Mouse (Mus musculus): ENCODE results near the gene Crb2. TPM values are rescaled to one million over a fixed set of nuclear protein-coding genes. Genes with fewer than 3 reads are reported as not detected.
A peak's percentile ranks its signal among the peaks of the same experiment; 100 is the strongest.

Gene Crb2
- polyA plus RNA-seq, 1 experiment from 2014 or later: 30.4 TPM

DNA sequence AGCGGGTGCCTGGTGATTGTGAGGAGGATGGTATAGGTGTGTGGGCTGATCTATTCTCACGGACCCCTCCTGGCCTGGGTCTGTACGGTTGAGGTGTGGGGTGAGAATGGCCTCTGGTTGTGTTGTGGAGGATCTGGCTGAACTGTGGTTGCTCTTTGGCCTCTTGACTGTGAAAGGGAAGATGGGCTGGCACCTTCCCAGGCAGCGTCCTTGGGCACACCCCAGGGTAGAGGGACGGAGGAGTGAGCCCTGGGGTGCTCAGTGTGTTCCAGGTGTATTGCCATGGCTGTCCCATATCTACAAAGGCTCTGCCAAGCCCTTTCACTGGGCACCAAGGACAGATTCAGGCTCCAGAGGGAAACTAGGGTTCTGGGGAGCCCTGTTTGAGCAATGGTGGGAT lies 13.0 kb downstream of the Crb2 start:
- peaks cover 45% of the 10 kb centered on the region for H3K4me1 ChIP-seq
- no peak overlapping the region for H3K27ac ChIP-seq
- WGBS: 95% methylated on average over 5 of the region's 5 CpGs
- no peak overlapping the region for H3K4me3 ChIP-seq
- peaks cover 9% of the 10 kb centered on the region for H3K9me3 ChIP-seq
- H3K27me3 ChIP-seq (ENCODE audit: poor library complexity, severe bottlenecking): peaks cover 53% of the 10 kb centered on the region
- peaks cover 99% of the 10 kb centered on the region for H3K36me3 ChIP-seq (replicated peaks)
- DNase-seq (ENCODE audit: extremely low spot score, low spot score): no peak

GRCm38 (mm10) chr2:37789995-37790394 lies 13.9 kb downstream of the Crb2 start:
- DNase-seq (ENCODE audit: extremely low spot score, low spot score): no peak
- peaks cover 9% of the 10 kb centered on the region for H3K9me3 ChIP-seq
- H3K27me3 ChIP-seq (ENCODE audit: poor library complexity, severe bottlenecking): peaks cover 61% of the 10 kb centered on the region
- peaks cover 39% of the 10 kb centered on the region for H3K4me1 ChIP-seq
- no peak overlapping the region for H3K27ac ChIP-seq
- no peak overlapping the region for H3K4me3 ChIP-seq
- H3K36me3 ChIP-seq (replicated peaks): peaks cover 100% of the 10 kb centered on the region
- WGBS: 93% methylated on average over 10 of the region's 10 CpGs

GRCm38 (mm10) chr2:37790738-37791137 lies 14.7 kb downstream of the Crb2 start:
- 0 out of 2 replicates have a peak overlapping the region, but pooled peaks have one; percentile 4 for H3K27ac ChIP-seq
- H3K27me3 ChIP-seq (ENCODE audit: poor library complexity, severe bottlenecking): peaks cover 62% of the 10 kb centered on the region
- WGBS: 95% methylated on average over 14 of the region's 14 CpGs

GRCm38 (mm10) chr2:37791340-37791739 lies 15.3 kb downstream of the Crb2 start:
- Histone ChIP-seq H3K4me1 (peaks cover 42% of the 10 kb centered on the region), H3K27ac (no peak overlapping the region), H3K27me3 (ENCODE audit: poor library complexity, severe bottlenecking) (peaks cover 56% of the 10 kb centered on the region), H3K36me3 (replicated peaks) (peaks cover 100% of the 10 kb centered on the region), H3K9me3 (peaks cover 9% of the 10 kb centered on the region), H3K4me3 (no peak overlapping the region)
- WGBS: 89% methylated on average over 4 of the region's 4 CpGs
- DNase-seq (ENCODE audit: extremely low spot score, low spot score): no peak

More at GRCm38 (mm10) chr2:37790738-37791137, 14.7 kb downstream of the Crb2 start:
- peaks cover 100% of the 10 kb centered on the region for H3K36me3 ChIP-seq (replicated peaks)
- H3K9me3 ChIP-seq: peaks cover 9% of the 10 kb centered on the region
- no peak for DNase-seq (ENCODE audit: extremely low spot score, low spot score)
- H3K4me1 ChIP-seq: peaks cover 43% of the 10 kb centered on the region
- H3K4me3 ChIP-seq: no peak overlapping the region

DNA sequence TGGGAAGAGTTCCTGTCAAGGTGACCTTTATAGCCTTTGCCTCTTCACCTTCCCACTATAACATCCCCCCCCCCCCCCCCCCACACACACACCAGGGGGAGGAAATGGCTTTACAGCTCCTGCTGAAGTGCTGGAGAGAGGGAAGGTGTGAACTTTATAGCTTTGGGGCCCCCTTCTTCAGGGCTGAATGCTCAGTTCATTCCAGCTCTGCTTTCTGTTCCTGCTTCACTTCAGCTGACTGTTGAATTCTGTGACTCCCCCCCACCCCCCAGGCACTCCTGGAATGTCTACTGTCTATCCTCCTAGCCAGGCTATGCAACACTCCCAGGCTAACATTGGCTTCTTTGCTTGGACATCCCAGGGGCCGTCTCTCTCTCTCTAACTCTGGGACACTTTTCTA lies 20.0 kb downstream of the Crb2 start:
- no peak for DNase-seq (ENCODE audit: extremely low spot score, low spot score)
- peaks cover 9% of the 10 kb centered on the region for H3K9me3 ChIP-seq
- no peak overlapping the region for H3K4me3 ChIP-seq
- H3K36me3 ChIP-seq (replicated peaks): peaks cover 92% of the 10 kb centered on the region
- peaks cover 48% of the 10 kb centered on the region for H3K4me1 ChIP-seq
- peaks cover 43% of the 10 kb centered on the region for H3K27me3 ChIP-seq (ENCODE audit: poor library complexity, severe bottlenecking)
- WGBS: 62% methylated on average over 1 of the region's 1 CpGs
- no peak overlapping the region for H3K27ac ChIP-seq

DNA sequence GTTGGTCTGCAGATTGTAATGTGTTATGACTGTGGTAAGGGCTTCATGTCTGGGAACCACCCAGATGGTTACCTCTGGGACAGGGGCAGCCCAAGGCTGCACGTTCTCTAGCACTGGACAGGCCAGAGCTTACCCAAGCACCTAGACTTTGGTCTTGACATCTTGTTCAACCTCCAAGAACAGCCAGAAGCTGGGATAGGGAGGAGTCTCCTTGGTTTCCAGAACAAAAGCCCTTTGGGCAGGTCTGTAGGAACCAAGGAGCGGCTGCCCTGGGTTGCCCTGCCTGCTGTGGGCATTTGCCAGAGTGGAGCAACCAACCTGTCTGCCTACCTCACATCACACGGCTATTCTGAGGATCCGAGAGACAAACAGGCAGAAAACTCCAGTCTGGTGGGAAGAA lies 21.0 kb downstream of the Crb2 start:
- Histone ChIP-seq H3K9me3 (peaks cover 9% of the 10 kb centered on the region), H3K27me3 (ENCODE audit: poor library complexity, severe bottlenecking) (peaks cover 34% of the 10 kb centered on the region), H3K4me1 (peaks cover 55% of the 10 kb centered on the region), H3K36me3 (replicated peaks) (peaks cover 90% of the 10 kb centered on the region), H3K27ac (no peak overlapping the region), H3K4me3 (no peak overlapping the region)
- WGBS: 85% methylated on average over 4 of the region's 4 CpGs
- no peak for DNase-seq (ENCODE audit: extremely low spot score, low spot score)

DNA sequence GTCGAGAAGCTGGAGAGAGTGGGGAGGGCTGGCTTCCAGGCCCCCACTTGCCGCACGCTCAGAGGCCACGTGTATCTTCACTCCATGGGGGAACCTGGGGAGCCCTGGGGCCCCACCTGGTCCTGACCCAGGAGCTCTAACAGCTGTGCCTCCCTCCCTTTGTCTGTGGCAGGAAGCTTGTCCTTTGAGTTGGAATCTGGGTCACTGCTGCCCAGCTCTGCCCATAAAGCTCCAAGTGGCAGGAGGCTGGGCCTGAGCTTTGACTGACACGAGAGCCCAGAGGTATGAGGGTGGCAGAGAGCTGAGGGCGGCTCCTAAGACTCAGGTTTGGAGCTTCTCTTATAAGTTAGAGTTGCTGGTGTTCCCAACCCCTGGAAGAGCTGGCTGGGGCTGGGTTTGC lies 23.1 kb downstream of the Crb2 start:
- peaks cover 13% of the 10 kb centered on the region for H3K27me3 ChIP-seq (ENCODE audit: poor library complexity, severe bottlenecking)
- peak overlapping the region; percentile 73 for H3K27ac ChIP-seq
- peaks cover 71% of the 10 kb centered on the region for H3K36me3 ChIP-seq (replicated peaks)
- H3K4me1 ChIP-seq: peaks cover 53% of the 10 kb centered on the region
- H3K4me3 ChIP-seq: no peak overlapping the region
- WGBS: 72% methylated on average over 6 of the region's 6 CpGs
- no peak for DNase-seq (ENCODE audit: extremely low spot score, low spot score)
- H3K9me3 ChIP-seq: no peaks in the 10 kb centered on the region

- Histone ChIP-seq H3K9me3 (no peaks in the 10 kb centered on the region), H3K27ac (peak overlapping the region; percentile 68; the same call in 1 of the 2 replicates), H3K36me3 (replicated peaks) (peaks cover 56% of the 10 kb centered on the region), H3K4me3 (no peak overlapping the region), H3K4me1 (peaks cover 44% of the 10 kb centered on the region), H3K27me3 (ENCODE audit: poor library complexity, severe bottlenecking) (no peaks in the 10 kb centered on the region)
- DNase-seq (ENCODE audit: extremely low spot score, low spot score): no peak
- 90% methylated on average over 4 of the region's 4 CpGs for WGBS
Observed at GRCm38 (mm10) chr2:37801687-37802086, 25.6 kb downstream of the Crb2 start.

DNA sequence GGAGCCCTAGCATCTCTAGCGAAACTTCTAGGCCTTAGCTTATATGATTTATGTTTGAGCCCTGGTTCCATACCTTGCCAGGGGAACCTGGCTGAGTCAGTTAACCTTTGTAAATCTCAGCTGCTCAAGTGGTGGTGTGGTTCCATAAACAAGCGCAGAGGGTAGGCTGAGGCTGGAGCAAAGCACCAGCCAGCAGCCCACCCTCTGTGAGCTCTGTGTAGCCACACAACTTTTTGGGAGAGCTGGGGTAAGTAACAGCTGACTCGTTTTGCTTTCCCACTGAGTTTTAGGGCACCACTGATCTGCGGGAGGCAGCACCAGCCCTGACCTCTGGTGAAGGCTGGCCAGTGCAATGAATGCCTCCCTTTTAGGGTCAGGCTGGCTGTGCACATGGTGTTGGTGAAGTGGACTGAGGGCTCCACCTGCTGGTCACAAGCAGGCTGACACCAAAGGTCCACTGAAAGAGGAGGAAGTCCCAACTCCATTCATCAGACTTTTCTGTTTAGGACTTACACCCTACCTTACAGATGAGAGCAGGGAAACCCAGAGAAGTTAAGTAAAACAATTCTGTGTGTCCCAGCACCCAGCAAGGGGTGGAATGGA lies 26.7 kb downstream of the Crb2 start:
- DNase-seq (ENCODE audit: extremely low spot score, low spot score): peak; percentile 85
- Histone ChIP-seq H3K9me3 (no peaks in the 10 kb centered on the region), H3K27me3 (ENCODE audit: poor library complexity, severe bottlenecking) (no peaks in the 10 kb centered on the region), H3K4me1 (peaks cover 50% of the 10 kb centered on the region), H3K36me3 (replicated peaks) (peaks cover 46% of the 10 kb centered on the region), H3K4me3 (no peak overlapping the region), H3K27ac (peak overlapping the region; percentile 68)
- WGBS: 46% methylated on average over 4 of the region's 4 CpGs

GRCm38 (mm10) chr2:37811682-37812081 lies 35.6 kb downstream of the Crb2 start:
- Histone ChIP-seq H3K9me3 (no peaks in the 10 kb centered on the region), H3K4me1 (peaks cover 34% of the 10 kb centered on the region), H3K36me3 (replicated peaks) (peaks cover 32% of the 10 kb centered on the region), H3K4me3 (no peak overlapping the region), H3K27me3 (ENCODE audit: poor library complexity, severe bottlenecking) (peaks cover 6% of the 10 kb centered on the region), H3K27ac (peak overlapping the region; percentile 41; the same call in 1 of the 2 replicates)
- no peak for DNase-seq (ENCODE audit: extremely low spot score, low spot score)
- WGBS: 89% methylated on average over 2 of the region's 2 CpGs

GRCm38 (mm10) chr2:37812401-37812800 lies 36.4 kb downstream of the Crb2 start:
- Histone ChIP-seq H3K36me3 (replicated peaks) (peaks cover 33% of the 10 kb centered on the region), H3K4me1 (peaks cover 35% of the 10 kb centered on the region), H3K27ac (no peak overlapping the region), H3K27me3 (ENCODE audit: poor library complexity, severe bottlenecking) (peaks cover 13% of the 10 kb centered on the region), H3K4me3 (no peak overlapping the region), H3K9me3 (no peaks in the 10 kb centered on the region)
- WGBS: 92% methylated on average over 5 of the region's 5 CpGs
- DNase-seq (ENCODE audit: extremely low spot score, low spot score): no peak

GRCm38 (mm10) chr2:37814820-37815361 lies 38.8 kb downstream of the Crb2 start:
- no peaks in the 10 kb centered on the region for H3K9me3 ChIP-seq
- H3K4me3 ChIP-seq: no peak overlapping the region
- peaks cover 18% of the 10 kb centered on the region for H3K27me3 ChIP-seq (ENCODE audit: poor library complexity, severe bottlenecking)
- 89% methylated on average over 8 of the region's 8 CpGs for WGBS
- H3K4me1 ChIP-seq: peaks cover 44% of the 10 kb centered on the region
- no peak overlapping the region for H3K27ac ChIP-seq
- DNase-seq (ENCODE audit: extremely low spot score, low spot score): no peak
- peaks cover 29% of the 10 kb centered on the region for H3K36me3 ChIP-seq (replicated peaks)

DNA sequence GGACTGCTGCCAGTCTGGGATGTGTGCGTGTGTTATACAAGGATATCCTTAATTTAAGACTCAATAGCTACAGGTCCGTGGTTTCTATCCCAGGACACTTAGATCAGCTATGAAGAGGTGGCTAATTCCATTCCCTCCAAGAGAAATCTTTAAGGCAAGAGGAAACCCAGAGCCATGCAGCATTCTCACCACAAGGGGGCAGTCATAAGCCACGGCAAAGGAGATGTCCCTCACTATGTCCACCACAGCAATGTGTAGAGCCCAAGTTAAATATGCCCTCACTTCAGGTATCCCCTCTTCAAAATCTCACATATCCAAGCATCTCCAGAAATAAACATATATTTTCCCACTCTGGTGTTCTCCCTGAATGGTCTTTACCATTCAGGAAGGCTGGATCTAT lies 39.6 kb downstream of the Crb2 start:
- 10% methylated on average over 3 of the region's 3 CpGs for WGBS
- DNase-seq (ENCODE audit: extremely low spot score, low spot score): peak; percentile 81
- Histone ChIP-seq H3K4me1 (peaks cover 51% of the 10 kb centered on the region), H3K9me3 (no peaks in the 10 kb centered on the region), H3K27me3 (ENCODE audit: poor library complexity, severe bottlenecking) (peaks cover 24% of the 10 kb centered on the region), H3K36me3 (replicated peaks) (peaks cover 28% of the 10 kb centered on the region), H3K4me3 (no peak overlapping the region), H3K27ac (no peak overlapping the region)
